Mouse (Mus musculus) adrenal gland, postnatal 14 days (tissue): ENCODE measurements around the gene Tob2. TPM values are rescaled to one million over a fixed set of nuclear protein-coding genes. Genes with fewer than 3 reads are reported as not detected.

ENCODE experiments used
- DNase-seq: peaks from one replicate; pipeline ENCODE4 v3.0.0; 2021; ENCODE audit warnings: mixed read lengths
- total RNA-seq: library from RNA; stranded (reverse); gene quantifications from 2 replicates; pipeline ENCODE4 v1.2.3, GENCODE M21; 2021

Tob2 gene
- total RNA-seq, 1 experiment from 2014 or later, result 124 TPM

- peak; percentile 59 for DNase-seq
Observed at GRCm38 (mm10) chr15:81836966-81837920, 21.4 kb downstream of the Tob2 start.

- peak; percentile 93 for DNase-seq
Observed at GRCm38 (mm10) chr15:81836124-81836821, 22.3 kb downstream of the Tob2 start.

- no peak for DNase-seq
Observed at GRCm38 (mm10) chr15:81835007-81835880, 23.4 kb downstream of the Tob2 start.

- peak; percentile 56 for DNase-seq
Observed at GRCm38 (mm10) chr15:81834171-81834841, 24.3 kb downstream of the Tob2 start.

GRCm38 (mm10) chr15:81833481-81833880 lies 25.1 kb downstream of the Tob2 start:
- no peak for DNase-seq

- no peak for DNase-seq
Observed at GRCm38 (mm10) chr15:81832219-81832618, 26.4 kb downstream of the Tob2 start.

GRCm38 (mm10) chr15:81831136-81831825 lies 27.3 kb downstream of the Tob2 start:
- DNase-seq, result peak; percentile 95

GRCm38 (mm10) chr15:81830530-81830929 lies 28.1 kb downstream of the Tob2 start:
- DNase-seq, result no peak

GRCm38 (mm10) chr15:81829208-81829580 lies 29.4 kb downstream of the Tob2 start:
- no peak for DNase-seq

- DNase-seq, result peak; percentile 57
Observed at GRCm38 (mm10) chr15:81828426-81829207, 30.0 kb downstream of the Tob2 start.

- no peak for DNase-seq
Observed at GRCm38 (mm10) chr15:81824832-81825231, 33.8 kb downstream of the Tob2 start.

GRCm38 (mm10) chr15:81822631-81823030 lies 36.0 kb downstream of the Tob2 start:
- DNase-seq, result no peak

- no peak for DNase-seq
Observed at GRCm38 (mm10) chr15:81818404-81818803, 40.2 kb downstream of the Tob2 start.

GRCm38 (mm10) chr15:81814716-81815370 lies 43.8 kb downstream of the Tob2 start:
- DNase-seq, result peak; percentile 52

GRCm38 (mm10) chr15:81813986-81814705 lies 44.5 kb downstream of the Tob2 start:
- no peak for DNase-seq

- no peak for DNase-seq
Observed at GRCm38 (mm10) chr15:81812696-81813631, 45.6 kb downstream of the Tob2 start.

GRCm38 (mm10) chr15:81812287-81812686 lies 46.3 kb downstream of the Tob2 start:
- peak; percentile 57 for DNase-seq

GRCm38 (mm10) chr15:81811599-81811996 lies 47.0 kb downstream of the Tob2 start:
- peak; percentile 86 for DNase-seq
